Mouse (Mus musculus) T-cell, adult 66 days (primary cell): Measurements from ENCODE around the gene Neu1. TPM values are rescaled to one million over a fixed set of nuclear protein-coding genes. Genes with fewer than 3 reads are reported as not detected.

ENCODE experiments used
- total RNA-seq, 2 experiments: library from RNA; stranded (reverse); gene quantifications; 3 replicates in 1 of 2; 4 replicates in 1 of 2; pipeline ENCODE4 v1.2.4; 2023

Neu1 gene
- 10 to 100 TPM; 43.5 to 54.2 TPM for total RNA-seq

DNA sequence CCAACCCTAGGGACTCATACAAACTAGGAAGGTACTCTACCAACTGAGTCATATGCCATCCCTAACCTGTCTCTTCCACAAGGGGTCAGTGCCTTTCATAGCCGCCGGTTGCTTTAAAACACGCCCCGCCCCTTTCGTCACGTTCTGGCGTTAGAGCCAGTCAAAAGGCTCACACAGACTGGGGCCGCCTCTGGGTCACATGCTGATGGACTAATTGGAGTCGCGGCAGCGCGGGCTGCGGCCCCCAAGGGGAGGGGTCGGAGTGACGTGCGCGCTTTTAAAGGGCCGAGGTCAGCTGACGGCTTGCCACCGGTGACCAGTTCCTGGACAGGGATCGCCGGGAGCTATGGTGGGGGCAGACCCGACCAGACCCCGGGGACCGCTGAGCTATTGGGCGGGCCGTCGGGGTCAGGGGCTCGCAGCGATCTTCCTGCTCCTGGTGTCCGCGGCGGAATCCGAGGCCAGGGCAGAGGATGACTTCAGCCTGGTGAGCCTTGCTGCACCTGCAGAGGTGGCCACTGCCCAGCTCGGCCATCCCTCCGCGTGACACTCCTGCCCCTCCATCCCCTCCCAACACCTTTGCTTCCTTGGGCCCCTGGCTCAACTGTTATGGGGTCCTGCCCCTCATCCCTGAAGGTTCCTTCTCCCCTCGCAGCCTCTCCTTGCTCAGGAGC lies at the start of gene Neu1:
Gene Neu1, plus strand, starts transcription at position 193 of the 674 bp plus-strand sequence.

DNA sequence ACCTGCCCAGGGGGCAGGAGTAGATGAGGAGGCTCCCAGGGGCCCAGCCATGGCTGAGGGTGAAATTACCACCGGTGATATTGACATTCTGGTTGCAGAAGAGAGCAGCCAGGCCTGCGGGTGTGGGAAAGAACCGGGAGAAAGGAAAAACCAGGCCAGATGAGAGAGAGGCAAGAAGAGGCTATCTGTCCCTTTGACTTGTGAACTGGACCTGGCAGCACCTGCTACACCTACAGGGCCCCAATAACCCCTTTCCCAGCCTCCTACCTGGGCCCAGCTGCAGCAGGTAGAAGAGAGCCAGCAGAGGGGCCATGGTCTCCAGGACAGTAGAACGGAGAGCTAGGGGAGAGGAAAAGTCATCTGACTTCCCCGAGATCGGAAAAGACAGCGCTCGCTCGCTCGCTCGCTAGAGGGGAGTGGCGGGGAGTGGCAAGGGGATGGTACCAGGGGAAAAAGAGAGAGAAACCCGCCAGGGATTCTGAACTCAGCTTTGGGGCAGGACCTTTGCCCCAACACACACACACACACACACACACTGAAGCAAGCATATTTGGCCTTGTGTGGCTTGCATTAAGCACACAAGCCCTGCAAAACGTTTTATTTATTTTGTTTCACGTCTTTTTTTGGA lies 49.3 kb upstream of the Neu1 start, which contains the start of gene Gm20547:
Gene Gm20547, minus strand, starts transcription at position 360 of the 628 bp plus-strand sequence.

DNA sequence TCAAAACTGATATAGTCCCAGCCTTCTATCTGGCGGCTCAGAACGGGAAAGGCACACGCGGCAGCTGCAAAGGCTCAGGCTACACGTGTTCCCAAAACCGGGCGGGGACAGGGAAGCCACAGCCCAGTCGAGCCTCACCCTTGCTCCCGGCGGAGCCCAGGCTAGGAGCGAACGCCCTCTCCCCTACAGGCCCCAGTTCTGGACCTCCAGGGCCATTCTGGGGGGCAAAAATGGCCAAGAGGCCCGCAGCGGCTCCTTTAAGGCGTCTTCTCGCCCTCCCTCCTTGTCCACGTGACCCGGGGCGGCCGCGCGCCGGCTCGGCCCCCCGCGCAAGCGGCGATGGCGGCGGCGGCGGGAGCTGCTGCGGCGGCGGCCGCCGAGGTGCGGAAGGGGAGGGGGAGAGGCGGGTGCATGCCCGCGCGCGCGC lies 32.9 kb upstream of the Neu1 start, which contains the start of the genes C2 and Ehmt2:
Gene C2, minus strand, starts transcription at position 106 of the 427 bp plus-strand sequence.
Gene Ehmt2, plus strand, starts transcription at position 310 of the 427 bp plus-strand sequence.

DNA sequence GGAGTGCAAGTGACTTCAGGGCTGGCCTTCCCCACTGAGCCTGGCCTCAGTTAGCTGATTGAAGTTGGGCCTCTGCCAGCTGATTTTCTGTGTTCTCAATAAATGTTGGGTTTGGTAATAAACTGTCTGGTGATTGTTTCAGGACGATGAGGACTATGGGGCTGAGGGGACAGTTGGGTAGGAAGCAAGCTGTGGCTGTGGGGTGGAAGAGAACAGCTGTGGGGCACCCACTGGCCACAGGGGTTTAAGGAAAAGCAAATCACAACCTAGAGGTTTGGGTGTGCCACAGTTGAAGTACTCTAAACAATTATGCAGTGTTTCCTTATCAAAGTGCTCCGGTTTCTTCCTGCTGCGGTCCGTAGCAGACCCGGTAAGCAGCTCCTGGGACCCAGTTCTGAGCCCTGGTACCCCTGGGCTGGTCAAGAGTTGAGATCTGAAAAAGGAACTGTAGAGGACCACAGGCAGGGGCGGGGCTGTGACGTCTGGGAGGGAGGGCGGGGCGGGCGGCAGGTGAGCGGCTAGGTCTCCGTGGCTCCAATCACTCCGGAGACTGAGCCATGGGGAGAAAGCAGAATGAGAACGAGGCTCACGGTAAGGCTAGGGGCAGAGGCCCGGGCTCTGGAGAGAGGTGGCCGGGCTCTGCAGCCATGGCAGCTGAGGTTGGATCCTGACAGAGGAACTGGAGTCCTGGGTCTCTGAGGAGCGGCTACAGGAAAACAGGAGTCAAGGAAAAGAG lies 17.0 kb upstream of the Neu1 start, which contains the start of gene Slc44a4:
Gene Slc44a4, plus strand, starts transcription at position 537 of the 736 bp plus-strand sequence.

DNA sequence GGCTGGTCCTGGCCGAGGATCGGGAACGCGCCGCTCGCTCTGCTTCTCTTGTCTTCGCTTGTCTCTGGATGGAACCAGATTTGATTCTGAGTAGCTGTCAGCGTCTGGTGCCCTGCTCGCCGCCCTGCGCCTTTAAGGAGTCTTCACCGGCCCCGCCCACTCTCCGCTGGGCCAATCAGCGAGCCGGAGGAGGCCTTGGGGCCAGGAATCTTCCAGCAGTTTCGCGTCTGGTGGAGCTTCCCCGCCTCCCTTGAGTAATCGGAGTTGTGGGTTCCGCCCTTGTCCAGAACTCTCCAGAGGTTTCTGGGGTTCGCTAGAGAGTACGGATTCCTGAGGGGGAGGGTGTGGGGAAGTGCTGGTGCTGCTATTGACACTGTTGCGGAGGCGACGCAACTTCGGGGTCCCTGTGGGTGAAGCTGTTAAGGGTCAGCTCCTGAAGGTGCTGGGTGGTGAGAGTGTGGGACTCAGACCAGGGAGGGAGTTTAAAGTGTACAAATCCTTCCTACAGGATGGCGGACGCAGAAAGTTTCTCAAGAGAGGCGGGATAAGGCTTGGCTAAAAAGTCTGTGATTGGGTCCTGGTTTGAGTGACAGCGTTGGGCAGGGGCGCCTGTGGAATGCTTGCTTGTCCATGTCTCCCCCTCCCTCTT lies 28.2 kb downstream of the Neu1 start, which contains the start of gene Hspa1b:
Gene Hspa1b, minus strand, starts transcription at position 109 of the 649 bp plus-strand sequence.

DNA sequence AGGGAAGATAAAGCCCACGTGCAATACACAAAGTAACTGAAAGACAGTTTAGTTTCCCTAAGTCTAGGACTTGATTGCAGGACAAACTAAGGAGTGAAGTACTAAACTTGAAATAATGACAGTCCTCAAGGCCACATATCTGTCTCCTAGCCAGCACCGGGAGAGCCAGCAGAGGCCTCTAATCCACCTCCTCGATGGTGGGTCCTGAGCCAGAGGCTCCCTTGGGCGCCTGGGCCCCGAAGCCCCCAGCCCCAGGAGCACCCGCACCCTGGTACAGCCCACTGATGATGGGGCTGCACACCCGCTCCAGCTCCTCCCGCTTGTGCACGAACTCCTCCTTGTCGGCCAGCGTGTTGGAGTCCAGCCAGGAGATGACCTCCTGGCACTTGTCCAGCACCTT lies 38.8 kb downstream of the Neu1 start, which contains the start of gene Gm20481:
Gene Gm20481, plus strand, starts transcription at position 91 of the 400 bp plus-strand sequence.

DNA sequence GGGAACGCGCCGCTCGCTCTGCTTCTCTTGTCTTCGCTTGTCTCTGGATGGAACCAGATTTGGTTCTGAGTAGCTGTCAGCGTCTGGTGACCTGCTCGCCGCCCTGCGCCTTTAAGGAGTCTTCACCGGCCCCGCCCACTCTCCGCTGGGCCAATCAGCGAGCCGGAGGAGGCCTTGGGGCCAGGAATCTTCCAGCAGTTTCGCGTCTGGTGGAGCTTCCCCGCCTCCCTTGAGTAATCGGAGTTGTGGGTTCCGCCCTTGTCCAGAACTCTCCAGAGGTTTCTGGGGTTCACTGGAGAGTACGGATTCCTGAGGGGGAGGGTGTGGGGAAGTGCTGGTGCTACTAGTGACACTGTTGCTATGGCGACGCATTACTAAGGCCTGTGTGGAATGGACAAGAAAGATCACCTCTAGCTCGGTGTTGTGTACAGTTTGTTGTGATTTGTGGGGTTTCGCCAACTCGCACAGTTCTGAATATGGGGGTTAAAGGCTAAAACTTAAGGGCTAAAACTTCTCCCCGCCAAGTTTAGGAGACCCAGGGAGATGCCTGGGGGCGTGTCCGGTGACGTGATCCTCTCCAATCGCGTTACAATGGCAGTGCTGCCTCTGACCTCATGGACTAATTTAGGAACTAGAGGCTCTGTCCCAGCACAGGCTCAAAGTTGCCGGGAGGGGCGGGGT lies 41.2 kb downstream of the Neu1 start, which contains the start of the genes Hspa1a and Hspa1l:
Gene Hspa1a, minus strand, starts transcription at position 88 of the 681 bp plus-strand sequence.
Gene Hspa1l, plus strand, starts transcription at position 635 of the 681 bp plus-strand sequence.

DNA sequence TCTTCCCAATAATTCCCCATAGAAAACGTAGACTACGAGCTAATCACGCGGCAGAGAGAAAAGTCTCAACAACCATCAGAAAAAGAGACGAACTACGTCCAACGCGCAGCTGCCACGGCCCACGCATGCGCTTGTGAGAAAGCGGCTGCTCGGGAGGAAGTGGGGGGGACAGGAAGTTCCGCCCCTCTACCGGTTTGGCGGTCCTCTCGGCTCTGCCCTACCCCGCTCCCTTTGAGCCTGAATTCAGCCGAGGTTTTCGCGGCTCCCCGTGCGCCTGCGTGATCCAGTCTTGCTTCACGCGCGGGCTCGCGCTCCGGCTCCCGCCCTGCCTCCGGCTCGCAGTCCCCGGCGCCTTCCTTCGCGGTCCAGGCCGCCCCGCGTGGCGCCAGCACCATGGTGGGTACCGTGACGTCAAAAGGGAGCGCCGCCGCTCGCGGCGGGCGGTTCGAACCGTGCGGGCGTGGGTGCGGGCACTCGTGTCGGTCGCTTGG lies 50.7 kb downstream of the Neu1 start, which contains the start of gene Lsm2:
Gene Lsm2, plus strand, starts transcription at position 173 of the 491 bp plus-strand sequence.

Other genes with a start within 250 kb of the Neu1 start
- 1 to 10 TPM in 1 of 2 experiments, under 1 TPM in 1; 0.93 to 1.6 TPM for gene C4b, start 187.4 kb upstream of the Neu1 start, total RNA-seq
- not detected for gene Cyp21a1, start 126.7 kb upstream of the Neu1 start, total RNA-seq
- gene Stk19, start 94.3 kb upstream of the Neu1 start, total RNA-seq = 10 to 100 TPM; 57.0 to 64.6 TPM
- gene Dxo, start 94.2 kb upstream of the Neu1 start, total RNA-seq = 10 to 100 TPM; 74.3 to 76.9 TPM
- 100 to 1,000 TPM; 102 to 116 TPM for gene Skiv2l, start 81.0 kb upstream of the Neu1 start, total RNA-seq
- 10 to 100 TPM; 29.5 to 31.1 TPM for gene Nelfe, start 80.9 kb upstream of the Neu1 start, total RNA-seq
- under 1 TPM in 1 of 2 experiments, not detected in 1; 0.38 TPM for gene Cfb, start 68.7 kb upstream of the Neu1 start, total RNA-seq
- 1 to 10 TPM; 4.7 to 5.7 TPM for gene Zbtb12, start 51.8 kb upstream of the Neu1 start, total RNA-seq
- not detected for gene Gm20547, start 49.2 kb upstream of the Neu1 start, total RNA-seq
- 1 to 10 TPM in 1 of 2 experiments, under 1 TPM in 1; 0.35 to 2.6 TPM for gene C2, start 33.0 kb upstream of the Neu1 start, total RNA-seq
- gene Ehmt2, start 32.8 kb upstream of the Neu1 start, total RNA-seq = 100 to 1,000 TPM; 127 to 138 TPM
- gene Slc44a4, start 16.8 kb upstream of the Neu1 start, total RNA-seq = not detected
- 10 to 100 TPM; 10.4 to 11.9 TPM for gene Hspa1b, start 28.0 kb downstream of the Neu1 start, total RNA-seq
- not detected for gene Gm20481, start 38.7 kb downstream of the Neu1 start, total RNA-seq
- gene Hspa1a, start 40.9 kb downstream of the Neu1 start, total RNA-seq = 1 to 10 TPM; 3.2 to 3.6 TPM
- gene Hspa1l, start 41.5 kb downstream of the Neu1 start, total RNA-seq = not detected
- 10 to 100 TPM; 31.7 to 37.8 TPM for gene Lsm2, start 50.6 kb downstream of the Neu1 start, total RNA-seq
- gene Vars, start 69.7 kb downstream of the Neu1 start, total RNA-seq = 100 to 1,000 TPM; 113 to 115 TPM
- gene Vwa7, start 85.3 kb downstream of the Neu1 start, total RNA-seq = under 1 TPM; 0.47 to 0.52 TPM
- gene Sapcd1, start 96.8 kb downstream of the Neu1 start, total RNA-seq = 1 to 10 TPM in 1 of 2 experiments, not detected in 1; 2.3 TPM
- 1 to 10 TPM; 2.0 to 3.3 TPM for gene Msh5, start 115.5 kb downstream of the Neu1 start, total RNA-seq
- 100 to 1,000 TPM; 161 to 180 TPM for gene Clic1, start 118.7 kb downstream of the Neu1 start, total RNA-seq
- gene Ddah2, start 127.8 kb downstream of the Neu1 start, total RNA-seq = 1 to 10 TPM in 1 of 2 experiments, under 1 TPM in 1; 0.86 to 4.1 TPM
- not detected for gene Ly6g6c, start 134.1 kb downstream of the Neu1 start, total RNA-seq
- gene Mpig6b, start 134.9 kb downstream of the Neu1 start, total RNA-seq = not detected
- gene Ly6g6e, start 145.6 kb downstream of the Neu1 start, total RNA-seq = not detected
- gene Ly6g6d, start 146.8 kb downstream of the Neu1 start, total RNA-seq = not detected
- gene Ly6g6f, start 154.4 kb downstream of the Neu1 start, total RNA-seq = not detected
- 10 to 100 TPM; 73.4 to 81.3 TPM for gene Abhd16a, start 158.0 kb downstream of the Neu1 start, total RNA-seq
- gene Ly6g5c, start 177.0 kb downstream of the Neu1 start, total RNA-seq = not detected
- gene Ly6g5b, start 184.2 kb downstream of the Neu1 start, total RNA-seq = 1 to 10 TPM; 2.7 to 5.4 TPM
- gene Gpank1, start 190.2 kb downstream of the Neu1 start, total RNA-seq = 10 to 100 TPM; 33.5 to 34.9 TPM
- 100 to 1,000 TPM; 152 to 162 TPM for gene Csnk2b, start 190.8 kb downstream of the Neu1 start, total RNA-seq
- gene D17H6S53E, start 195.1 kb downstream of the Neu1 start, total RNA-seq = 10 to 100 TPM; 26.0 to 26.8 TPM
- gene Apom, start 200.8 kb downstream of the Neu1 start, total RNA-seq = 1 to 10 TPM in 1 of 2 experiments, under 1 TPM in 1; 0.55 to 1.7 TPM
- 100 to 1,000 TPM; 403 to 408 TPM for gene Bag6, start 203.9 kb downstream of the Neu1 start, total RNA-seq
- gene Prrc2a, start 233.6 kb downstream of the Neu1 start, total RNA-seq = 100 to 1,000 TPM; 299 to 313 TPM
- 1 to 10 TPM; 1.2 to 2.0 TPM for gene Aif1, start 244.8 kb downstream of the Neu1 start, total RNA-seq